Mouse (Mus musculus): ENCODE measurements around the gene Heatr3. TPM values are rescaled to one million over a fixed set of nuclear protein-coding genes. Genes with fewer than 3 reads are reported as not detected.

The Heatr3 gene
- polyA plus RNA-seq, 1 experiment, result 12.6 TPM

DNA sequence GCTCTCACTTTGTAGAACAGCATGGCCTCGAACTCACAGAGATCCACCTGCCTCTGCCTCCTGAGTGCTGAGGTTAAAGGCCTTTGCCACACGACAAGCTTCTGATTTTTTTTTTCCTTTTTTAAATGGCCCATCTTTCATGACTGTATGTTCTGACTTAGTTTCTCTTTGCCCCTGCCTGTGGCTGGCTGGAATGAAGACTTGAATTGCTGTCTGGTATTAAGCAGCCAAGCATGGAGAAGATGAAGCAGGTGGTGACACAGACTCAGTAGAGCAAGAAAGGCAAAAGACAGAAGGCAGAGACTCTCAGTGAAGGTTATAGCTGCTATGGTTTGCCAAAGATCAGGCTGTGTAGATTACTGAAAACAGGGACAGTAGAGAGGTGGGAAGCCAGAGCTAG lies 45.5 kb downstream of the Heatr3 start:
- H3K4me1 ChIP-seq (ENCODE audit: control insufficient read depth, insufficient read depth, low read length), result no peaks in the 10 kb centered on the region
- H3K27ac ChIP-seq (ENCODE audit: insufficient read depth, low read depth, low read length), result no peak overlapping the region
- H3K4me3 ChIP-seq (ENCODE audit: insufficient read depth, low read length), result no peak overlapping the region
- no peak for TF ChIP-seq CTCF (IDR thresholded peaks at IDR 0.05; ENCODE audit: low read depth, low read length)
- TF ChIP-seq POLR2A (IDR thresholded peaks at IDR 0.05; ENCODE audit: borderline replicate concordance, low read depth, low read length), result no peak

- no peaks in the 10 kb centered on the region for H3K4me1 ChIP-seq (ENCODE audit: control insufficient read depth, insufficient read depth, low read length)
- H3K27ac ChIP-seq (ENCODE audit: insufficient read depth, low read depth, low read length), result no peak overlapping the region
- TF ChIP-seq CTCF (IDR thresholded peaks at IDR 0.05; ENCODE audit: low read depth, low read length) (no peak), POLR2A (IDR thresholded peaks at IDR 0.05; ENCODE audit: borderline replicate concordance, low read depth, low read length) (no peak)
- H3K4me3 ChIP-seq (ENCODE audit: insufficient read depth, low read length), result no peak overlapping the region
Observed at GRCm38 (mm10) chr8:88184914-88185313, 47.3 kb downstream of the Heatr3 start.

- Histone ChIP-seq H3K27ac (ENCODE audit: insufficient read depth, low read depth, low read length) (no peak overlapping the region), H3K4me1 (ENCODE audit: control insufficient read depth, insufficient read depth, low read length) (peaks cover under 1% of the 10 kb centered on the region), H3K4me3 (ENCODE audit: insufficient read depth, low read length) (no peak overlapping the region)
- TF ChIP-seq POLR2A (IDR thresholded peaks at IDR 0.05; ENCODE audit: borderline replicate concordance, low read depth, low read length) (no peak), CTCF (IDR thresholded peaks at IDR 0.05; ENCODE audit: low read depth, low read length) (no peak)
Observed at GRCm38 (mm10) chr8:88185716-88186115, 48.1 kb downstream of the Heatr3 start.

DNA sequence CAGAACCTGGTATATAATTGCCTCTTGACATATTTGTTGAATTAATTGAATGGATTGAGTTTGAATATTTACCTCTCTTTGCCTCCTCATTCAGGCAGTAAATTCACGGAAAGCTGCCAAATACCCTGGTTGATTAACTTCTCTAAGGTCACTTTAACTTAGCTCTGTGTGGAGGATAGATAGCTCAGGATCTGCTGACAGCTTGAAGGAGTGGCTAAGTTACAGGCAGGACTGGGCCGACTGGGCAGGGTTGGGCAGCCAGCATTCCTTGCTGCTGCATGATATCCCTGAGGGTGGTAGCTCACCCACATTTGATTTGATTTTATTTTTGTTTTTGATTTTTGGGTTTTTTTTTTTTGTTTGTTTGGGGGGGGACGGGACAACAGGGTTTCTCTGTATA lies 59.7 kb downstream of the Heatr3 start:
- Histone ChIP-seq H3K27ac (ENCODE audit: insufficient read depth, low read depth, low read length) (no peak overlapping the region), H3K4me1 (ENCODE audit: control insufficient read depth, insufficient read depth, low read length) (peaks cover 12% of the 10 kb centered on the region), H3K4me3 (ENCODE audit: insufficient read depth, low read length) (no peak overlapping the region)
- TF ChIP-seq POLR2A (IDR thresholded peaks at IDR 0.05; ENCODE audit: borderline replicate concordance, low read depth, low read length), result no peak
- no peak for TF ChIP-seq CTCF (IDR thresholded peaks at IDR 0.05; ENCODE audit: low read depth, low read length)

- Histone ChIP-seq H3K4me3 (ENCODE audit: insufficient read depth, low read length) (peak overlapping the region; percentile 98), H3K4me1 (ENCODE audit: control insufficient read depth, insufficient read depth, low read length) (peaks cover 15% of the 10 kb centered on the region), H3K27ac (ENCODE audit: insufficient read depth, low read depth, low read length) (peak overlapping the region; percentile 85)
- TF ChIP-seq POLR2A (IDR thresholded peaks at IDR 0.05; ENCODE audit: borderline replicate concordance, low read depth, low read length) (no peak), CTCF (IDR thresholded peaks at IDR 0.05; ENCODE audit: low read depth, low read length) (no peak)
Observed at GRCm38 (mm10) chr8:88198551-88198944, 60.9 kb downstream of the Heatr3 start.

GRCm38 (mm10) chr8:88198945-88199571 lies 61.4 kb downstream of the Heatr3 start, which contains the start of gene Tent4b:
Gene Tent4b, plus strand, starts transcription at chr8:88199213.
- TF ChIP-seq CTCF (IDR thresholded peaks at IDR 0.05; ENCODE audit: low read depth, low read length) (no peak), POLR2A (IDR thresholded peaks at IDR 0.05; ENCODE audit: borderline replicate concordance, low read depth, low read length) (0 out of 2 replicates have a peak, but pooled peaks have one; percentile 17)
- H3K4me1 ChIP-seq (ENCODE audit: control insufficient read depth, insufficient read depth, low read length), result peaks cover 15% of the 10 kb centered on the region
- H3K27ac ChIP-seq (ENCODE audit: insufficient read depth, low read depth, low read length), result peak within 1 kb of the TSS; percentile 86
- peak within 1 kb of the TSS; percentile 98 for H3K4me3 ChIP-seq (ENCODE audit: insufficient read depth, low read length)

- Histone ChIP-seq H3K4me3 (ENCODE audit: insufficient read depth, low read length) (peak overlapping the region; percentile 98), H3K27ac (ENCODE audit: insufficient read depth, low read depth, low read length) (peak overlapping the region; percentile 56), H3K4me1 (ENCODE audit: control insufficient read depth, insufficient read depth, low read length) (peaks cover 16% of the 10 kb centered on the region)
- no peak for TF ChIP-seq CTCF (IDR thresholded peaks at IDR 0.05; ENCODE audit: low read depth, low read length)
- TF ChIP-seq POLR2A (IDR thresholded peaks at IDR 0.05; ENCODE audit: borderline replicate concordance, low read depth, low read length), result no peak
Observed at GRCm38 (mm10) chr8:88199700-88200601, 62.3 kb downstream of the Heatr3 start.

- H3K4me1 ChIP-seq (ENCODE audit: control insufficient read depth, insufficient read depth, low read length), result peaks cover 20% of the 10 kb centered on the region
- no peak overlapping the region for H3K27ac ChIP-seq (ENCODE audit: insufficient read depth, low read depth, low read length)
- H3K4me3 ChIP-seq (ENCODE audit: insufficient read depth, low read length), result peak overlapping the region; percentile 98
- TF ChIP-seq CTCF (IDR thresholded peaks at IDR 0.05; ENCODE audit: low read depth, low read length) (no peak), POLR2A (IDR thresholded peaks at IDR 0.05; ENCODE audit: borderline replicate concordance, low read depth, low read length) (no peak)
Observed at GRCm38 (mm10) chr8:88200724-88201495, 63.3 kb downstream of the Heatr3 start.

- Histone ChIP-seq H3K4me3 (ENCODE audit: insufficient read depth, low read length) (no peak overlapping the region), H3K4me1 (ENCODE audit: control insufficient read depth, insufficient read depth, low read length) (peaks cover 23% of the 10 kb centered on the region), H3K27ac (ENCODE audit: insufficient read depth, low read depth, low read length) (no peak overlapping the region)
- TF ChIP-seq POLR2A (IDR thresholded peaks at IDR 0.05; ENCODE audit: borderline replicate concordance, low read depth, low read length) (no peak), CTCF (IDR thresholded peaks at IDR 0.05; ENCODE audit: low read depth, low read length) (no peak)
Observed at GRCm38 (mm10) chr8:88201641-88202040, 64.0 kb downstream of the Heatr3 start.

All from bone marrow macrophage, adult 2 months (primary cell).